Mouse (Mus musculus): ENCODE results near the gene E2f8. TPM values are rescaled to one million over a fixed set of nuclear protein-coding genes. Genes with fewer than 3 reads are reported as not detected.

E2f8 gene
- polyA plus RNA-seq, 1 experiment: 51.1 TPM

- TF ChIP-seq GATA1 (IDR thresholded peaks at IDR 0.05; ENCODE audit: low read length): no peak
Measured at GRCm38 (mm10) chr7:48821654-48822053, 59.7 kb downstream of the E2f8 start.

Other genes with a start within 250 kb of the E2f8 start
- gene Mrgprb3, start 237.8 kb downstream of the E2f8 start, polyA plus RNA-seq (2012): not detected in 2 replicates
- 7.5 and 10.5 TPM in 2 replicates for gene Zdhhc13, start 92.6 kb downstream of the E2f8 start, polyA plus RNA-seq (2012)
- gene Csrp3, start 33.6 kb downstream of the E2f8 start, polyA plus RNA-seq (2012): not detected in 2 replicates
- gene Nav2, start 27.1 kb upstream of the E2f8 start, polyA plus RNA-seq (2012): 0.01 and 0.23 TPM in 2 replicates